Mouse (Mus musculus): Measurements from ENCODE around the gene Clic6.

GRCm38 (mm10) chr16:92503105-92503504 is 17.6 kb downstream of the Clic6 start:
- no peak for TF ChIP-seq MAX (IDR thresholded peaks at IDR 0.05; ENCODE audit: low read depth)
- no peak for TF ChIP-seq USF1 (IDR thresholded peaks at IDR 0.05; ENCODE audit: low read depth)

All from myocyte (in vitro differentiated cells).